Mouse (Mus musculus) left cerebral cortex, adult 8-10 months (tissue): ENCODE data around the gene Pip5k1c. TPM values are rescaled to one million over a fixed set of nuclear protein-coding genes. Genes with fewer than 3 reads are reported as not detected.
A peak's percentile ranks its signal among the peaks of the same experiment; 100 is the strongest.

Source experiments
- DNase-seq, 2 experiments: peaks; one replicate each; pipeline ENCODE4 v3.0.0; 2022; ENCODE audit warnings: low spot score in 2 of 2
- total RNA-seq, 4 experiments: library from RNA; stranded (reverse); gene quantifications; 2 replicates each; pipeline ENCODE4 v1.2.4; 2022

Gene Pip5k1c
- total RNA-seq, 4 experiments from 2014 or later = 355 to 367 (median 361) TPM

DNA sequence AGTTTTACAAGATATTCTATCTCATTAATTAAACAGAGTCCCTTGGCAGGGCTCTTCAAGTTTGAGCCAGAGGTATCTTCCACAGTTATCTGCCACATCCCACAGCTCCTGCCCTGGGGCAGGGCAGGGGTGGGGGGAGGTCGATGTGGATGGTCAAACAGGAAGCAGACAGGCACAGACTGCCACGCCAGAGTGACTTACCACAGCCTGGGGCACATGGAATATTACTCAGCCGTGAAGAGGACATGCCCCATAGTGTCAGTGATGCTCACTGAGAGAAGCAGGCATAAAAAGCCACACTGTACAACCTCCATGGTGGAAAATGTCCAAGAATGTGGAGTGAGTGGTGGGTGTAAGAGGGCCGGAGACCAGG is 52.4 kb downstream of the Pip5k1c start:
- DNase-seq = no peak

- no peak for DNase-seq
These were observed 53.8 kb downstream of the Pip5k1c start for GRCm38 (mm10) chr10:81346453-81347067.

DNA sequence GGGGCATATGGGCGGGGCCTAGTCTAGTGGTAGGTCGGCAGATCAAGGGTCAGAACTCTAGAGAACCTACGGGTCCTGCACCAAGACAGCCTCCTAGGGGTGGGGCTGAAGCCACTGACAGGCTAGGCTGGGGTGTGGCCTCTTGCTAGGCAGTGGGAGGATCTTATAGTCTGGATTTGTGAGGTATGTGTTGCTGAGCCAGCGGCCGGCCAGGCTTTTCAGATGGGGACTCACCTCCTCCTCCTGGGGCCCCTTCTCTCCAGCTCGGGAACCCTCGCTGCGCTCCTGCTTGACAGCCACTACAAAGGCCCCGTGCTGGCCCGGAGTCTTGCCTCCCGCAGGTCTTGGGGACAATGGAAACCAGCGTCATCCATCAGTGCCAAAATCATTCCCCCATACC is 56.4 kb downstream of the Pip5k1c start:
- DNase-seq = no peak

DNA sequence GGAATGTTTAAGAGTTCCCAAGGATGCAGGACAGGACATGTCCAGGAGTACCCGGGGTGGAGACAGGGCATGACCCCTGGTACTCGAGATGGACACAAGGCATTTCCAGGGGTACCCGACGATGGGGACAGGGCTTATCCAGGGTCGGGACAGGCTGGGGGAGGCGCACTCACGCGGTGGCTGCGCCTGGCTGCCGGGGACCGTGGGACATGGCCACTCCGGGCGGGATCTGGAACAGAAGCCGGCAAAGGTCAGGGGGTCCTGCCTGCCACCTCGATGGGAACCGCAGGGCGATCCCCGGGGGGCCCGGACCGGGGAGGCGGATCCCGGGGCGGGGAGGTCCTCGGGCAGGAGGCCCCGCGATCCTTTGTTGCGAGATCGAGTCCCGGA is 57.2 kb downstream of the Pip5k1c start:
- no peak for DNase-seq

DNA sequence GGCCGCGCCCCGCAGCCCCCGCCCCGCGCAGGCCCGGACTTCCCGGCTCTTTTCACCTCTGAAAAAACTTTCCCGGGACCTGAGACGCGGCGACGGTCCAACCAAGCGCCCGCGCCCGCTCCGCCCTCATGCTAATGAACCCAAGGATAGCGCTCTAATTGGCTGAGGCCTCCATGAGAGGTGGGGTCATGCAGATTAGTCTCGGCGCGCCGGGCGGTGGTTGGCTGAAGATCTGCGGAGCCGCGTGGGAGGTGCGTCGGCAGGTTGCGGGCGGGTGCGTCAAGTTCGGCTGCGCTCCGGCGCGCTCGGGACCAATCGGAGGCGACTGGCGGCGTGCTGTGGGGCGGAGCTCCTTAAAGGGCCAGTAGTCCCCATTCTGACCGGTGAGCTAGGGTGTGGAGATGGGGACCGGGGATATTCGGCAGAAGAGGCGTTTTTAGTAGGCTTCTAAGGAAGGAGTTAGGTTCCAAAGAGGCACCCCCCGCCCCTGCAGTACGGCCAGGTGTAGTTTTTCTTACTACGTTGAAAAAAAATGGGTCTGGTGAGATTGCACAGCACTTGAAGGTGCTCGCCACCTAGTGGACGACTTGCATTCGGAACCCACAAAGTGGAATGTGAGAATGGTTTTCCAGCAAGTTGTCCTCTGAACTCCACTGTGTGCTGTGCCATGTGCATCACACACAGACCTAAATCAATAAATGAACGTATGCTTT is 57.7 kb downstream of the Pip5k1c start, which contains the start of gene Hmg20b:
Gene Hmg20b (minus strand): TSS at position 130 of the 713 bp plus-strand sequence.
- DNase-seq = peak; percentile 98 to 99

DNA sequence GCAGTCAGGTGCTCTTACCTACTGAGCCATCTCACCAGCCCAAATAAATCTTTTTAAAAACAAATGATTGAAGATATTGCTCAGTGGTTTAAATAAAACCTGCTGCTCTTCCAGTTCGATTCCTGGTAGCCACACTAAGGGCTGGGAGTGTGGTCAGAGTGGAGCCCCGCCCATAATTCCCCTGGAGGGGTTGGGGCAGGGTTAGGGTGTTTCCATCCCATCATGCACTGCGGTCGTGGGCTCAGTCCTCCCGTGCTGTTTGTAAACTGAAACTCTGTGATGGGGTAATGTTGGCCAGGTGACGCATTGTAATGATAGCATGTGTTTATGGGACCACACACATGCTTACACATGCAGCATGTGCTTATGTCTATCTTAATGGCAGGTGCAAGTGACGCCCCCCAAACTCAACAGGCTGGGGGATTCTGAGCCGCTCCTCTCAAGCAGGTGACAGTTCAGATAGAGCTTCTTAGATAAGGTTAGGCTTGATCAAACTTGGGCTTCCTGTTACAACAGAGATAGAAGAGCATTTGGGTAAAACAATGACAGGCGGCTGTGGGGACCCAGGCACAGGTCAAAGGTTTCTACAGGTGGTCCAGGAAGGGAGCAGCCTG is 59.0 kb downstream of the Pip5k1c start:
- DNase-seq = no peak

DNA sequence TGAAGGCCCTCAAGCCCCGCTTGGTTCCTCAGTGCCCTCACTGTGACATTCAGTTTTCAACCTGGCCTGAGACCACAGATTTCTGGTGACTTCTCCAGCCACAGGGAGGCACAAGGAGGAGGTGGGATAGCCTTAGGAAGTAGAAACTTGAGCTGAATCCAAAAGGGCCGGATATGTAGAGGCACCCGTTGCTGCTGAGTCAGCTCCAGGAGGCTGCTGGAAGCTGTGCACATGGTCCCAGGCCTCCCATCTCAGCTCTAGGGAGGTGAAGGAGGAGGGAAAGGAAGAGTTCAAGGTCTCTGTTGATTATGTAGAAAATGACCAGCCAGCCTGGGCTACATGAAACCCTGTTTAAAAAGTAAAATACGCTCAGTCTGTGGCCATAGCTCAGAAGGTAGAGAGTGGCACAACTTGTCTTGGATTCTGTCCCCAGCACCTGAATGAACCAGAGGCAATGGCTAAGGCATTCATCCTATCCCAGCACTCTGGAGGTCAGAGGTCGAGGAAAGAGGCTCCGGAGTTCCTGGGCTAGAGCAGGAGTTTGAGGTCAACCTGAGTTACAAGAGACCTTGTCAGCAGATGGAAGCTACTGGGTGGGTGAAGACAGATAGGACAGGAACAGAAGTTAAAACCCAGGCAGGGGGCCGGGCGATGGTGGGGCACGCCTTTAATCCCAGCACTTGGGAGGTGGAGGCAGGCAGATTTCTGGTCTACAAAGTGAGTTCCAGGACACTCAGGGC is 62.1 kb downstream of the Pip5k1c start:
- no peak for DNase-seq

- no peak for DNase-seq
These were observed 62.8 kb downstream of the Pip5k1c start for GRCm38 (mm10) chr10:81355533-81355932.

DNA sequence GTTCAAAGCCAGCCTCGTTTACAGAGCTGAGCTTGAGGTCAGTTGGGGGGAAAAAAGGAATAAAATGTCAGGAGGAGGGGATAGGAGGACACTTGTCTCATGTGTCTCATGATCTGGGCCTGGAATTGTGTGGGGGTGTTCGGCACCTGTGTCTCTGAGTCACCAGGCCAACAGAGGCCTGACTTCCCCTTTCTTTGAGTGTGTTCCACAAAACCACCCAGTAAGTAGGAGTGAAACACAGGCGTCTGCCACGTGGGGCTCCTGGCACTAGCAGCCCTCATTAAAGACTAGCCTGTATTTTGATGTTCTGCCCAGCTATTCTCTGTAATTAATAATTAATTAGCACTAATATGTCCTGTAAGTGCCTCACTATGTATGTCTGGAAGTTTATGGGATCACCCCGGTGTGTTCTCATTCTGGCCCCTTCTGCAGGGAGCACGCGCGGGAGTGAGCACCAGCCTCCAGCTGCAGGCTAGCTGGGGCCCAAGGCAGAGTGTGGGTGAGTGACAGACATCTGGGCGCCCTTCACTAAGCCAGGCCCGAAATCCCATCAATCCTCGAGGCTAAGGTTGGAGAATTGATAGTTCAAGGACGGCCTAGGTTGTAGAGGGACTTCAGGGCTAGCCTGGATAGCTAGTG is 63.7 kb downstream of the Pip5k1c start:
- no peak for DNase-seq

- peak; percentile 75 to 81 for DNase-seq
These were observed 64.5 kb downstream of the Pip5k1c start, which contains the start of gene Mfsd12 for GRCm38 (mm10) chr10:81356991-81357844. Gene Mfsd12, plus strand, starts transcription at chr10:81357491.

DNA sequence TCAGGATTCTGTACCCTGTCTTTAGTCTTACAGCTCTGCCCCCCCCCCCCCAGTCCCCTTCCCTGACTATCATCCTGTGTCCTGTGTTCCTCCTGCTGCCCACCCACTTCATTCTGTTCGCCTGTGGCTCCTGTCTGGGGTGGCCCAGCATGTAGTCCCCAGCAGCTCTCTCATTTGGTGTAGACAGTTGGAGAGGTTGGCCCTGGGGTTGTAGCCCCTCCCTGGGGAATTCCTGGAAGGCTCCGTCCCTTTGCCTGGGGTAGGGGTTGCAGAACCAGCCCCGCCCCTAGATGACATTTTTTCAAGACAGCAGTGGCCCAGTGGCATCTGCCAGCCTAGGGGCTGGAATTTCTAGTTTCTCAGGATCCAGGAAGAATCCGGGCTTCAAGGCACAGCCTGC is 65.4 kb downstream of the Pip5k1c start:
- no peak for DNase-seq

- no peak for DNase-seq
These were observed 66.1 kb downstream of the Pip5k1c start for GRCm38 (mm10) chr10:81358841-81359240.

- no peak for DNase-seq
These were observed 68.0 kb downstream of the Pip5k1c start for GRCm38 (mm10) chr10:81360721-81361120.

DNA sequence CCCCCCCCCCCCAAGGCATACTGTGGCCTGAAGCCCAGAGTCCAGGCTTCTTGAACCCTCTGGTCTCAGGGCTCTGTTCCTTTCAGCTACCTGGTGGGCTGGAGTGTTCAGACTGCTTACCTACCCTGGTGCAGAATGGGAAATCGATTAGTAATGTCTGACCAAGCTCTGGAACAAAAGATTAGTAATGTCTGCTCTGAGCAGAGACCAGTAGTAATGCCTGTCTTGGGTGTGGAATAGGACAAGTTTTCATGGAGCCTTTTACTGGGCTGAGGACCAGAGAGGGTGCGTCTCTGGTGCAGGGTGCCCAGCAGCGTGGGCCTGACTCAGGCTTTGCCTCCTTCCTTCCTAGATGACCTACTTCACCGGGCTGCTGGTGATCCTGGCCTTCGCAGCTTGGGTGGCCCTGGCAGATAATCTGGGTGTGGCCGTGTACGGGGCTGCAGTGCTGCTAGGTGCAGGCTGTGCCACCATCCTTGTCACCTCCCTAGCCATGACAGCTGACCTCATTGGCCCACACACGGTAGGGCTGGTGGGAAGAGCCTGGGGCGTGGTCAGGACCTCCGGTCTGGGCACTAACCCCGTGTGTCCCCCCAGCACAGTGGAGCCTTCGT is 69.7 kb downstream of the Pip5k1c start:
- no peak for DNase-seq

GRCm38 (mm10) chr10:81363436-81364346 is 70.9 kb downstream of the Pip5k1c start:
- DNase-seq = no peak

DNA sequence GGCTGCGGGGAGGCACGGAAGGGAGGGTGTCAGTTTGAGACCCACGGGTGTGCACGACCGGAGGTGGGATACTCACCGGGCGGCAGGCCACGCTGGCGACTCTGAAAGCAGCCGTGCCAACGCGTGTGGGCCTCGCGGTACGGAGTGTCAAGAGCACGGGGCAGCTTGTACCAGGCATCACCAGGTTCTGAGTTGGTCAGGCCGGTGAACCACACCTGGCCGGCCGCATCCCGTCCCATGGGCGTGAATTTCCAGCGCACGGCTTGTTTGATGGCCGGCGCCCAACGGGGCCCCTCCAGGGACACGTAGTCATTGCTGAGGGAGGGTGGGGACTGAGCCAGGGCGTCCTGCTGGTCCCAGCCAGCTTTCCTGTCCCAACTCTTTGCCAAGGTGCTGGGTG is 71.9 kb downstream of the Pip5k1c start:
- DNase-seq = no peak

- DNase-seq = peak in 1 of 2 experiments; percentile 67
These were observed 72.3 kb downstream of the Pip5k1c start for GRCm38 (mm10) chr10:81365073-81365472.

DNA sequence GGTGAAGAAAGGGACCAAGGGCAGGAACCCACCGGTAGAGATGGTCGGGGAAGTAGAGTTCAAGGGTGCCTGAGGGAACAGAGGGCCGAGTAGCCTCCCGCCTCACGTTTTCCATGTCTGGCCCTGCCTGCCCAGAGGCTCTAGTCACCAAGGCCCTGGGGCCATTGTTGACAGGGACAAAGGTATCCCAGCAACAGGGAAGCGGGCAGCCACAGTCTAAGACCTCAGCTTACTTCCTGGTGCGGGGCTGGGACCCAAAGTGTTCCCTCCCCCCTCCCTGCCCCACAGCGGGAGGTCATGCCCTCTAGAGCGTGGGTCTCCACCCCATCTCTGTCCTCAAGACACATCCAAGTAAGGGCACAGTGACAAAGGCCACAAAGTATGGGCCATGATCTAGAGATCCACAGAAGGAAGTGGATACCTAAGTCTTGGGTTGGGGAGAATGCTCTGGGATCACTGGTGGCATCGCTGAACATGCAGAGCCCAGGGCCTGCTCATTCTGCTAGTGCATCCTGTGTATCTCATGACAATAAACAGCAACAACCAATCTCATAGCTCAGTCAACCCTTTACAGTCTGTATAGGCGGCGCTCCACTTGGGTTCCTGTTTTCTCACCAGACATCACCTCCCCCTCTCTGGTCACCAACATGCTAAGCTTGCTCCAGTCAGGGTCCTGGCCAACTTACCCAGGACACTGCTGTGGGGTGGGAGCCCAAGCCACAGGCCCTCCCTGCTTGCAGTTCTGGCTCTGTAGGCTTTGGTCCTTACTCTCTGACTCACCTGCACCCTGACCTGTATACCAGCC is 73.1 kb downstream of the Pip5k1c start, which contains the start of gene 4930404N11Rik:
Gene 4930404N11Rik (minus strand): TSS at position 145 of the 805 bp plus-strand sequence.
- no peak for DNase-seq
